ENCODE assay signal across 8 mouse cellular contexts in genomic region chr17:74264333-74265155, GRCm38 (mm10). TPM values are rescaled to one million over a fixed set of nuclear protein-coding genes. Genes with fewer than 3 reads are reported as not detected.
A peak's percentile ranks its signal among the peaks of the same experiment; 100 is the strongest.
DNase-seq lines count a peak whose midpoint lies in the region; ATAC-seq and TF ChIP-seq lines count a peak whose summit lies in the region.

No protein-coding gene starts in this region.

- H3K27me3 ChIP-seq in forebrain, embryonic 16.5 days (replicated peaks; ENCODE audit: control insufficient read depth, insufficient read depth, low read length): no peaks in the 10 kb centered on the region
- no peaks in the 10 kb centered on the region for H3K27me3 ChIP-seq in hindbrain, embryonic 16.5 days (replicated peaks; ENCODE audit: control insufficient read depth, insufficient read depth, low read length)

- peaks cover 15% of the 10 kb centered on the region for H3K4me1 ChIP-seq in forebrain, embryonic 16.5 days (replicated peaks; ENCODE audit: control insufficient read depth, insufficient read depth, low read length)
- H3K4me1 ChIP-seq in hindbrain, embryonic 16.5 days (ENCODE audit: control insufficient read depth, insufficient read depth, low read depth, low read length): peaks cover 12% of the 10 kb centered on the region

- no peak for DNase-seq in layer of hippocampus, adult 2 months (ENCODE audit: low spot score in 2 of 2)
- no peak for DNase-seq in layer of hippocampus, adult 8-10 months (ENCODE audit: low spot score in 2 of 2)
- peak; percentile 16 for DNase-seq in lung, postnatal 25 days (ENCODE audit: low spot score)
- no peak for DNase-seq in frontal cortex, adult 2 months (ENCODE audit: extremely low spot score in 1 of 2, low spot score in 1 of 2)
- no peak for DNase-seq in layer of hippocampus, postnatal 36 days

- no peak overlapping the region for H3K4me2 ChIP-seq in forebrain, embryonic 16.5 days (ENCODE audit: low read length)
- no peak overlapping the region for H3K4me2 ChIP-seq in hindbrain, embryonic 16.5 days (ENCODE audit: low read length)

- no peak overlapping the region for H3K4me3 ChIP-seq in layer of hippocampus, adult 2 months
- H3K4me3 ChIP-seq in forebrain, embryonic 16.5 days (replicated peaks; ENCODE audit: low read length): no peak overlapping the region
- no peak overlapping the region for H3K4me3 ChIP-seq in hindbrain, embryonic 16.5 days (ENCODE audit: low read length)

- no peaks in the 10 kb centered on the region for H3K36me3 ChIP-seq in forebrain, embryonic 16.5 days (ENCODE audit: control insufficient read depth, insufficient read depth)
- H3K36me3 ChIP-seq in hindbrain, embryonic 16.5 days (ENCODE audit: control insufficient read depth, insufficient read depth, low read length): no peaks in the 10 kb centered on the region

- H3K9ac ChIP-seq in forebrain, embryonic 16.5 days (replicated peaks; ENCODE audit: low read depth, low read length): no peak overlapping the region
- no peak overlapping the region for H3K9ac ChIP-seq in hindbrain, embryonic 16.5 days (ENCODE audit: low read depth, low read length)

- peak; percentile 49; the same call in 1 of the 2 replicates for ATAC-seq in forebrain, embryonic 16.5 days
- peak; percentile 43; the same call in 1 of the 2 replicates for ATAC-seq in hindbrain, embryonic 16.5 days
- no peak for ATAC-seq in erythroid progenitor cell, adult 5-6 weeks (replicated peaks; ENCODE audit: low FRiP score, poor library complexity, severe bottlenecking)

- WGBS in forebrain, embryonic 16.5 days: 56% methylated on average over 3 of the region's 3 CpGs
- WGBS in hindbrain, embryonic 16.5 days: 50% methylated on average over 3 of the region's 3 CpGs

- no peaks in the 10 kb centered on the region for H3K9me3 ChIP-seq in forebrain, embryonic 16.5 days (ENCODE audit: control insufficient read depth, low read length)
- H3K9me3 ChIP-seq in hindbrain, embryonic 16.5 days (ENCODE audit: control insufficient read depth, low read length): no peaks in the 10 kb centered on the region

- no peak for TF ChIP-seq CTCF in layer of hippocampus, adult 2 months (conservative IDR thresholded peaks at IDR 0.05)

- H3K27ac ChIP-seq in layer of hippocampus, adult 2 months: peak overlapping the region; percentile 72
- H3K27ac ChIP-seq in forebrain, embryonic 16.5 days (ENCODE audit: low read length): no peak overlapping the region; the same call in 1 of the 2 replicates
- peak overlapping the region; percentile 55 for H3K27ac ChIP-seq in hindbrain, embryonic 16.5 days (ENCODE audit: low read depth, low read length)

RNA-seq across cellular contexts. Expression of gene Memo1, which starts 30.8 kb away (rescaled TPM):
- 10 to 100 TPM; 50.5 to 52.3 TPM for total RNA-seq in layer of hippocampus, adult 2 months (2021)
- 10 to 100 TPM; 45.7 to 51.9 (median 48.2) TPM for total RNA-seq in layer of hippocampus, adult 8-10 months (2022)
- polyA plus RNA-seq in forebrain, embryonic 16.5 days (2015; fragmentation: Nextera tagmentation; extraction: Ambion mirVana): 63.9 and 66.3 TPM in 2 replicates
- polyA plus RNA-seq in hindbrain, embryonic 16.5 days (2015; fragmentation: Nextera tagmentation; extraction: Ambion mirVana): 52.9 and 56.1 TPM in 2 replicates
- 51.8 and 58.4 TPM in 2 replicates for polyA plus RNA-seq in frontal cortex, adult 2 months (2012; rRNA removed)
- 208 and 242 TPM in 2 replicates for total RNA-seq in erythroid progenitor cell, adult 5-6 weeks (2015; ENCODE audit: low replicate concordance)
- 378 and 387 TPM in 2 replicates for total RNA-seq in erythroid progenitor cell, adult 5-6 weeks (2017; ENCODE audit: low replicate concordance)
- 10 to 100 TPM; 50.0 to 50.2 TPM for total RNA-seq in layer of hippocampus, postnatal 36 days (2021)

RNA-seq across cellular contexts. Expression of gene Dpy30, which starts 59.2 kb away (rescaled TPM):
- total RNA-seq in layer of hippocampus, adult 2 months (2021): 10 to 100 TPM; 49.0 to 53.1 TPM
- 10 to 100 TPM; 39.2 to 49.9 (median 46.5) TPM for total RNA-seq in layer of hippocampus, adult 8-10 months (2022)
- 180 and 189 TPM in 2 replicates for polyA plus RNA-seq in forebrain, embryonic 16.5 days (2015; fragmentation: Nextera tagmentation; extraction: Ambion mirVana)
- polyA plus RNA-seq in hindbrain, embryonic 16.5 days (2015; fragmentation: Nextera tagmentation; extraction: Ambion mirVana): 207 and 221 TPM in 2 replicates
- 71.9 and 86.0 TPM in 2 replicates for polyA plus RNA-seq in frontal cortex, adult 2 months (2012; rRNA removed)
- total RNA-seq in erythroid progenitor cell, adult 5-6 weeks (2015; ENCODE audit: low replicate concordance): 93.5 and 116 TPM in 2 replicates
- total RNA-seq in erythroid progenitor cell, adult 5-6 weeks (2017; ENCODE audit: low replicate concordance): 44.4 and 50.9 TPM in 2 replicates
- total RNA-seq in layer of hippocampus, postnatal 36 days (2021): 10 to 100 TPM; 50.9 to 54.4 TPM
